Mouse (Mus musculus) urinary bladder, postnatal 36 days (tissue): ENCODE data around the gene Msi2.

ENCODE experiments used
- DNase-seq, 2 experiments: peaks; one replicate each; pipeline ENCODE4 v3.0.0; 2022; ENCODE audit warnings: low spot score in 2 of 2, mixed read lengths in 1 of 2

Msi2 gene

GRCm38 (mm10) chr11:88636934-88637333, 81.4 kb downstream of the Msi2 start:
- no peak for DNase-seq

GRCm38 (mm10) chr11:88636319-88636718, 82.0 kb downstream of the Msi2 start:
- no peak for DNase-seq

- no peak for DNase-seq
Observed at GRCm38 (mm10) chr11:88634627-88635026, 83.7 kb downstream of the Msi2 start.

- DNase-seq: no peak
Observed at GRCm38 (mm10) chr11:88631932-88632230, 86.4 kb downstream of the Msi2 start.

- DNase-seq: no peak
Observed at GRCm38 (mm10) chr11:88631084-88631931, 87.0 kb downstream of the Msi2 start.

DNA sequence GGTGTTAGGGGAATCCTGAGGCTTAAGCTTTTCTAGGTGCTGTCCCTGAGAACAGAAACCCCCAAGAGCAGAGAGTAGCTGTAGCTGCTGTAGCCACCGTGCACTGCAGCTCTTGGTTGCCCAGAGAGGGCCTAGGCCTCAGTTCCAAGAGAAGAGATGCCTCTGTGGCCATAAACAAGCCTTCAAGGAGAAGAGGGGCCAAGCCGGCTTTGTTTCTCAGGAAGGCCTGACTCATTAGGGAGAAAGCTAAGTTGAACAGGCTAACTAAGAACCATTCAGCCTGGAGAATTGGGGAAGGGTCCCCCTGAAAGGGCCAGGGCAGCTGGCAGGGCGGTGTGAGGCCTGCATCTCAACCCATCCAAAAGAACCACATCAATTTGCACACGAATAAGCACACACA, 88.7 kb downstream of the Msi2 start:
- no peak for DNase-seq

DNA sequence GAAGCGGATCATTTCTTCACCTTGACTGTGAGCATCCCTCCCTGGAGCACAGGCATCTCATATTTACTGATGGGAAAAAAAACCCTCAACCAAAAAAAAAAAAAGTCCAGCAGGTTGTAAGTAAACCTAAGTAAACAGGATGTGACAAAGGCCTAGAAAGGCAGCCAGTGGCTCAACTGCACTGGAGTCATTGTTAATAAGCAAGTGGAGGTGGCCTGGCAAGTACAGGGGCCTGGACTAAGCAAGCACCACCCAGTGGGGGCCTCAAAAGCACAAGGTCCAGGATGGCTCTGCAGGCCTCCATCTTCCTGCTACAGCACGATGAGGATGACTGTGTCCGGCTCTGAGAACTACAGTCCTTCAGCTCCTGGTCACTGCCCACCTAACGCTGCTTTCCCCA, 89.1 kb downstream of the Msi2 start:
- DNase-seq: peak in 1 of 2 experiments; percentile 27

- DNase-seq: peak in 1 of 2 experiments; percentile 29
Observed at GRCm38 (mm10) chr11:88628676-88629075, 89.6 kb downstream of the Msi2 start.

- no peak for DNase-seq
Observed at GRCm38 (mm10) chr11:88627327-88627726, 91.0 kb downstream of the Msi2 start.

GRCm38 (mm10) chr11:88626576-88626975, 91.7 kb downstream of the Msi2 start:
- no peak for DNase-seq

GRCm38 (mm10) chr11:88626061-88626460, 92.3 kb downstream of the Msi2 start:
- DNase-seq: no peak

DNA sequence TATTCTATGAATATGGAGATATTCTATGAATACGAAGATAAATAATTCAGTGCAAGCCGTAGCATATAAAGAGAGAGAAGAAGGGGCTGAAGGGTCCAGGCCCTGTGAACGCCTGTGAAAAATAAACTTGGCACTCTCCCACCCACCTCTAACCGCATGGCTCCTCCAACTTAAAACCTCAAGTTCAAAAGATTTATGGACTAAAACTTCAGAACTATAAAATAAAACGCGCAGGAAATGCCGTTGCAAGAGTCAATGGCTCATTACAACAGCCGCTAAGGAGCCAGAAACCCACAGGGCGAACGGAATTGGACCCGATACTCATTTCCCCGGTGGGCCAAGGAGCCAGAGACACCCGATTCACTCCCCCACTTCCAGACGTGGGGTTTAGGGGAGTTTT, 93.2 kb downstream of the Msi2 start:
- DNase-seq: no peak

DNA sequence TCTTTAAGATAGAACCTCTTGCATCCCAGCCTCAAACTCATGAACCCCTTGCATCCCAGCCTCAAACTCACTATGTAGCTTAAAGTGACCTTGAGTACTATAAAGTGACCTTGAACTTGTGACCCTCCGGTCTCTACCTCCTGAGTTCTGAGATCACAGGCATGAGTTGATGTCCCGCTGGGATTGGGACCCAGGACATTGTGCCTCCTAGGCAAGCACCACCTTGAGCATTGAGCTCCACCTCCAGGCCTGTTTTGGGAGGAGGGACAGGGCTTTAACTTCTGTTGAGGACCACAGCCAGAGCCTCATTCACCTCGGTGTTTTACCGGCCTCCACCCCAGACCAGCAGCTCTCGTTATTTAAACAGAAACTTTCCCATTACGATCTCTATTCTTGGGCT, 93.7 kb downstream of the Msi2 start:
- no peak for DNase-seq

GRCm38 (mm10) chr11:88623671-88624070, 94.6 kb downstream of the Msi2 start:
- no peak for DNase-seq

DNA sequence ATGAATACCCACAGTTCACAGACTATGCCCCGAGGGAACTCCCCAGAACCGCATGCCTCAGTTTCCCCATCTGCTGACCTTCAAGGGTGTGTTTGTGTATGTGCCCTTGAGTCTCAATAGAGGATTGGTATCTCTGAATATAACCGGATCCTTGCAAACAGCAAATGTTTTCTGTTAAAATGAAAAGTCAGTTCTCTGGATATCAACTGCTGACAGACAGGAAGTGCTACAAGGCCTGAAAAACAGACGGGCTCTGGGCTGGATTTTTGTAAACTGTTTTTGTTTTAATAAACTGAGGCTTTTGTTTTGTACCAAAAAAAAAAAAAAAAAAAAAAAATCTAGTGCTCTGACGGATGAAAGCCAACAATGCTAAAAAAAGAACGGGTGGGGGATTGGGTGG, 95.8 kb downstream of the Msi2 start:
- no peak for DNase-seq

GRCm38 (mm10) chr11:88621789-88622188, 96.5 kb downstream of the Msi2 start:
- DNase-seq: no peak

- DNase-seq: peak in 1 of 2 experiments; percentile 28
Observed at GRCm38 (mm10) chr11:88620158-88620973, 97.9 kb downstream of the Msi2 start.

GRCm38 (mm10) chr11:88619468-88620157, 98.7 kb downstream of the Msi2 start:
- DNase-seq: no peak

- peak in 1 of 2 experiments; percentile 72 for DNase-seq
Observed at GRCm38 (mm10) chr11:88618732-88619309, 99.5 kb downstream of the Msi2 start.

DNA sequence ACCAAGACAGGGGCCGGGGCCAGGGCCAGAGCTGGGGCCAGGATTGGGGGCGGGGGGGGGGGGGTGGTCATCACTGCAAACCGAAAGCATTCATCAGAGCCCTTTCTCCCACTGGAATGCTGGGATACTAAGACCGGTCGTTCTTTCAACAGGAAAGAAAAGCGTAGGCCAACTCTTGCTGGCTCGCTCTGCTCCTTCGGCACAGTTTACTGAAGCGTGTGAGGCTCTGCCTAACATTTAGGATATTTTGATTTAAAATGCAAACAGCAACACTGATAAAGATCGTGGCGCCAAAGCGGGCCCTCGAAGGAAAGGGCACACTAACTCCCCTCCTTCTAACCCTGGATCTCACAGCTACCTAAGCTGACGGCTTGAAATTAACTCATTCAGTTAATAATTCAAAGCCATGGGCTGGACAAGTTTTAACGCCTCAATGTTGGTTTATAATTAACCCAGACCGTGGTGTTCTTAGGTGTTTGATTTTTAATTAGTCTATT, 100.3 kb downstream of the Msi2 start:
- DNase-seq: no peak

- DNase-seq: no peak
Observed at GRCm38 (mm10) chr11:88617380-88617779, 100.9 kb downstream of the Msi2 start.
